Mouse (Mus musculus): Measurements from ENCODE around the gene En1.

En1 gene

DNA sequence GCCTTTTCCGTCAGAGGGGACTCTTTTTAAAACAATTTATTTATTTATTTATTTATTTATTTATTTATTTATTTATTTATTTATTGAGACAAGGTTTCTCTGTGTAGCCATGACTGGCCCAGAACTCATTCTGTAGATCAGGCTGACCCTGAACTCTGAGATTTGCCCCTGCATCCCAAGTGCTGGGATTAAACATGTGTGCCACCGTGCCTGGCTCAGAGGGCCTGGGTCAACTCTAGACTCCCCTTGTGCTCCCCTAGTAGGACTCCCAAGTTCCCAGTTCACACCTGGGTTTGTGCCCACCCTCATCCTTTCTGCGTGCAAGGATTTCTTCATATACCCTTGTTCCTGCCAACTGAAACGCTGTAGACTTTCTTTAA is 25.4 kb downstream of the En1 start:
- no peak for DNase-seq (ENCODE audit: low spot score)

DNA sequence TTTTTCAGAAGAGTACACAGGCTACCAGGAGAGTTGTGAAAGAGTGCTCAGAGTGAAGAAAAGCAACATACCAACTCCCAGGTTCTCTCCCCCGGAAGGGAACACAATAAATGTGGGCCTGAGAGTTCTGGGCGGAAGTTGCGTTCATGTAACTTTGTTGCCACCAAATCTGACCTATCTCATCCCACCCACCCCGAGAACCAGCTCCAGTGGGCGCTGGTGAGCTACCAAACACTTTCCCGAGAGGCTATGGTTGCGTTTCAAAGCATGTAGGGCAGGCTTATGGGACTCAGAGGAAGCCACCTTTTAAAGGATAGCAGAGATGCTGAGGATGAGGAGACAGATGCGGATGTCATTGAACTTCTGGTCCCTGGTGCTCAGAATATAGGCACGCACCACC is 26.6 kb downstream of the En1 start:
- DNase-seq (ENCODE audit: low spot score): no peak

DNA sequence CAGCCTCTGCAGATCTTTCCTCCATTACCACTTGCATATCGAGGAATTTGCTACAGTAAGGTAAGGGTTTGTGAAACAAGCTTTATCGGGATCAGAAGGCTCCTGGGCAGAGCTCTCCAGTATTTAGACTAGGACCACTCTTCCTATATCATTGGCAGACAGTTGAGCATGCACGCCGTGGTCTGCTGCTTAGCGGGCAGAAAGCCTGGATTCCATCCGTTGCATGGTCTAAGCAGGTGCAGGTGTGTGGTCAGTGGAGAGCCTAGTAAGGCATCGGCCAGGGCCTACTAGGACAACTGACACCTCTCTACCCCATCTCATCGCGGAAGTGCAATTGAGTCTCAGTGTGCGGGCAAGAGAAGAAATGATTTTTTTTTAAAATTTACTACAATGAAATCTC is 41.2 kb downstream of the En1 start:
- no peak for DNase-seq (ENCODE audit: low spot score)

DNA sequence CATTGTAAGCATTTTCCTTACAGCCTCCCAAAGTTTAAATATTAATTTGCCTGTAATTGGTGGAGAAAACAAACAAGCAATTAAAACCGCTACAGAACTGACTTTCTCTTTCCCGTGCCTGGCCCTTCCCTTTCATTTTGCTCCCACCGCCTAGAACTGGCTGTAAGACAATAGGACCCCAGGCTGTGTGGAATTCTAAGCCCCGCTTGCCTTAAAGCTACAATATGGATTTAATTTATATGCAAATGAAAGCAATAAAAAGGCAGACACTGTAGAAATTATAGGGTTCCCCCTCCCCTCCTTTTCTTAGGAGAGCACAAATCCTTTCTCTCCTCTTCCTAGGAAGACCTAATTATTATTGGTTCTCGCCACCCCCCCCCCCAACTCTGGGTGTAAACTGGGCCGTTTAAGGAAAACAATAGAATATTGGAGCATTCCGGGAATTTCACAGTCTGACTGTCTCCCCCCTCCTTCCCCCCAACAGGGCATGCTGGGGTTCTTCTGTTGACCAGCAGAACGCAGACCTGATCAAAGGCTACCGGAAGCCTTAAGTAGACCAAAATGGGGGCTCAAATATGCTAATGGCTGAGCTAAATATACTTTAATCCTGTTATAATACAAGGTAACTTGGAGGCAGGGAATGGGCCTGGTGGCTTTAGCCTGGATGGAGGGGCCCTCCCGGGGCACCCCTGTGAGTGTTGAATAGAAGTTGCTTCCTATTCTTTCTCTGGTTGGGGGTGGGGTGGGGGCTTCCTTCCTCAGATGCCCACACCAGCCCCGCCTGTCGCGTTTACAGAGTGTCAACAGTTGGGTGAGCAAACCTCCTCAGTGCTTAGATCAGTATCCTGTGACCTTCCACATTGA is 41.9 kb downstream of the En1 start:
- DNase-seq (ENCODE audit: low spot score): no peak

DNA sequence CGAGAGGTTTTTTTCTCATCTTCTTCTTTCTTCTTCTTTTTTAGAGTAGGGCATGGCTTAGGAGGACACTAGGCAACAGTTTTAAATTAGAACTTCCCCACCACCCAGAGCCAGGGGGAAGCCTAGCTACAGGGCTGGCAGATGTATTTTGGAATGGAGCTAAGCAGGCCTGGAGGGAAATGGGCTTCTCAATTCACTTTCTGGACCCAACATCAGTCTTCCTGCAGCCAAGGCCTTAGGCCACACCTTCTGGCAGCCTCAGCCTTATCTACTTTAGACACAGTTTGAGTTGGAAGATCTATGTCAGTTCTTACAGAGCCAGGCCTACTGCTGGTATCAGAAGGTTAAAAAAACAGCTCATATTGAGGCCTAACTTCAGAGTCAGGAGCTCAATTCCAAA is 42.5 kb downstream of the En1 start:
- no peak for DNase-seq (ENCODE audit: low spot score)

DNA sequence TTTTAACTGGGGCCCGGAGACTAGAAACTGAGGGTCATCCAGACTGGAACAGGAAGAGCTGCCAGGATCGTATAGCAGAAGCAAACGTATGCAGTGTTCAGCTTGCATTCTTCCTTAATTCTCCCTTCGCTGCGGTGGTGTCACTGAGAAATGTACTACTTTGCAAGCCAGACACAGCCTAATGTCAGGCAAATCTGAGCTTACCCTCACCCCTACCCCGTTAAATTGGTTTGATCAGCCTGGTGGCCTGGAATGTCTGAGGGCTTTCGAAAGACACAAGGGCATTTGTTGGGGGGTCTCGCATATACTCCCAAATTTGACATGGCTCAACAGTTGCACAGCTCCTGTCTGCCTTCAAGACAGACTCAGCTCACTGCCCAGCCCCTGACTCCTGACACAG is 47.9 kb downstream of the En1 start:
- DNase-seq (ENCODE audit: low spot score): no peak

DNA sequence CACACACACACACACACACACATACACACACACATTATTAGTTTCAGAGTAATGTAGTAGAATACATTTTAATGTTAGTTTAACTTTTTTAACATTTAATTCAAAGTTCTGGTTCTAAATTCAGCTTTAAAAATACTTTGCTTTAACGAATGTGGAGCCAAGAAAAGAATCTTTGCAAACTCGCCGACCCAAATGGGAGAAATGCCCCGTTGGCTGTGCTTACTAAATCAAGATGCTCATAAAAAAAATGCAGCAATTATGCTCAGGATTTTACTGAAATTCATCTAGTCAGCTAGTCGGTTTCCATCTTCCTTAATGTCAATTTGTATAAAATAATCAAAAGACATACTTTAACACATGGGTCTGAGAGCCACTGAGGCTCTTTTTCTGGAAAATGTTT is 49.8 kb downstream of the En1 start:
- no peak for DNase-seq (ENCODE audit: low spot score)

DNA sequence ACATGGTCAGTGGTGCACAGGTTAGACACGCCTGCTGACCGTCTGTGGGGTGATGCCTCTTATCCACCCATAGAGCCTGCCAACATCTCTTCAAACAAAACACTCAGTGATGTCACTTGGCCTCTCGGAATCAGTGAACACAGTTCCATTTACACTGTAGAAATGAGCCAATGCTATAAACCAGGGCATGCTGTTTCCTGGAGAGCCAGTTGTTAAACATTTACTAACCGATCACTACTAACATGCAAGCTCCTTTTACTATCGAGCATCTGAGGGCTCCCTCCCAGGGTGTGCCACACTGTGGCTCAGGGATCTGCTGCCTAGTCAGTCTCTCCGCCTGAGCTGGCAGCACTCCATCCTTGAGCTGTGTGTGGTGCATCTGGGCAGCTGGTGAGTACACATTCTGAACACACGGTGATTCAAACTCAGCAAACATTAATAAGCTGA is 52.8 kb downstream of the En1 start:
- peak; percentile 2 for DNase-seq (ENCODE audit: low spot score)
